Mouse (Mus musculus): ENCODE data around the gene Tsc22d4. TPM values are rescaled to one million over a fixed set of nuclear protein-coding genes. Genes with fewer than 3 reads are reported as not detected.

Tsc22d4 gene
- polyA plus RNA-seq, 1 experiment = 582 TPM

DNA sequence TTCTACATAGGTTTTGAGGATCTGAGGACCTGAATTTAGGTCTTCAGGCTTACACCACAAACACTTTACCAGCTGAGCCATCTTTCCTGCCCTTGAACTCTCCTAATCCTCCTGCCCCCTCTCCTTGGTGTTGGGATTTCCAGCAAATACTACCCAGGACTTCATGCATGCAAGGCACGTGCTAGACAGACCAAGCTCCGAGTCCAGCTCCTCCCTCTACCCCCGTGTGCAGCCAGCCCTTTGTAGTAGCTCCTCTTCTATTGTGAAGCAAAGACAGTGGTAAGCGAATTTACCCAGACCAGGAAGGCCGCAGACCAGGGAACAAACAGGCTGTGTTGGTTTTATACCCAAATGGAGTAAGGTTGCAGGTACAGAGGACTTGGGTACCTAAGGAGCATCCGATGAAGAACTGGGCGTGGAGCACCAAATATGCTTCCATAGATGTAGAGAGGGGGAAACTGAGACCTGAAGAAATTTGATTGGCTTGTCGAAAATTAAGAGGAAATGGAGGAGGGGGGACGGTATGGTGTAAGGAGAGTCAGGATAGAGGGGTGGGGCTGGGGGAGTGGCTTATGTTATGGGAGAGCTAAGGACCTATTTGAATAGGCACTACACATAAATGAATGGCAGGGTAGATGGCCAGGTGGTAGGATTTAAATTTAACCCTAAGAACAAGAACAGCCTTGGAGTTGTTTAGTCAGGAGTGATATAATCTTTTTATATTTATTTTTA, 19.2 kb downstream of the Tsc22d4 start:
- TF ChIP-seq GATA1 (IDR thresholded peaks at IDR 0.05; ENCODE audit: borderline replicate concordance, low read length) = no peak
- no peak for TF ChIP-seq FLI1 (IDR thresholded peaks at IDR 0.05; ENCODE audit: low read length)
- Histone ChIP-seq H3K4me1 (peaks cover 20% of the 10 kb centered on the region), H3K9me3 (peaks cover 5% of the 10 kb centered on the region; the same call in 1 of the 2 replicates)

DNA sequence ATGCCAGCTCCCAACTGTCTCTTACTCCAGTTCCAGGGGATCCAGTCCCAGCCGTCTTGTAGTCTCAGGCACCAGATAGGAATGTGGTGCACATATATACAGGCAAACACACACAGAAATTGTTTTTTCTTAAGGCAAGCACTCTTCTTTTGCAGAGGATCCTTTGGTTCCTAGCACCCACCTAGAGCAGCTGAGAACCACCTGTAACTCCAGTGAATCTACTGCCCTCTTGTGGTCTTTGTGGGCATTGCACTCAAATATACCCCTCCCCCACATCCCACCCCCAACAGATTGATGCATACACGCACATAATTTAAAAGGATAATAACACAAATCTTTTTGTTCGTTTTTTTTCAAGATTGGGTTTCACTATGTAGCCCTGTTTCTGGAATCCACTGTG, 20.7 kb downstream of the Tsc22d4 start:
- H3K4me1 ChIP-seq = peaks cover 10% of the 10 kb centered on the region
- TF ChIP-seq FLI1 (IDR thresholded peaks at IDR 0.05; ENCODE audit: low read length) (no peak), GATA1 (IDR thresholded peaks at IDR 0.05; ENCODE audit: borderline replicate concordance, low read length) (no peak)
- H3K9me3 ChIP-seq = peaks cover 5% of the 10 kb centered on the region; the same call in 1 of the 2 replicates
- no peaks in the 10 kb centered on the region for H3K27me3 ChIP-seq (replicated peaks)
- peaks cover 52% of the 10 kb centered on the region for H3K36me3 ChIP-seq (replicated peaks; ENCODE audit: low read length)
- H3K4me3 ChIP-seq (replicated peaks) = no peak overlapping the region

More for the DNA sequence above, 19.2 kb downstream of the Tsc22d4 start:
- Histone ChIP-seq H3K36me3 (replicated peaks; ENCODE audit: low read length) (peaks cover 67% of the 10 kb centered on the region), H3K4me3 (replicated peaks) (no peak overlapping the region), H3K27me3 (replicated peaks) (no peaks in the 10 kb centered on the region)

DNA sequence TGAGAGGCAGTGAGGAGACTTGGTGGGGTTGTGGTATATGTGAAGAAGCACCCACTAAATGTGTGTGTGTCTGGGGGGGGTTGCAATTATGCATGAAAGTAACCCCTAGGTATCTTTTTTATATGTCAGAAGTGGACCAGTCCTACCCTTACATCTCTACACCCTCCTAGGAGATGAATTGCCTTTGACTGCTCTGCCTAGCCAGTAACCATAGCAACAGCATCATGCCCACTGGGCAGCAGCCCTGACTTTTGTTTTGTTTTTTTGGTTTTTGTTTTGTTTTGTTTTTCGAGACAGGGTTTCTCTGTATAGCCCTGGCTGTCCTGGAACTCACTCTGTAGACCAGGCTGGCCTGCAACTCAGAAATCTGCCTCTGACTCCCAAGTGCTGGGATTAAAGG, 22.9 kb downstream of the Tsc22d4 start:
- Histone ChIP-seq H3K4me1 (peaks cover 10% of the 10 kb centered on the region), H3K27me3 (replicated peaks) (no peaks in the 10 kb centered on the region), H3K4me3 (replicated peaks) (no peak overlapping the region), H3K36me3 (replicated peaks; ENCODE audit: low read length) (peaks cover 37% of the 10 kb centered on the region), H3K9me3 (peaks cover 5% of the 10 kb centered on the region; the same call in 1 of the 2 replicates)
- TF ChIP-seq GATA1 (IDR thresholded peaks at IDR 0.05; ENCODE audit: borderline replicate concordance, low read length) (no peak), FLI1 (IDR thresholded peaks at IDR 0.05; ENCODE audit: low read length) (no peak)

DNA sequence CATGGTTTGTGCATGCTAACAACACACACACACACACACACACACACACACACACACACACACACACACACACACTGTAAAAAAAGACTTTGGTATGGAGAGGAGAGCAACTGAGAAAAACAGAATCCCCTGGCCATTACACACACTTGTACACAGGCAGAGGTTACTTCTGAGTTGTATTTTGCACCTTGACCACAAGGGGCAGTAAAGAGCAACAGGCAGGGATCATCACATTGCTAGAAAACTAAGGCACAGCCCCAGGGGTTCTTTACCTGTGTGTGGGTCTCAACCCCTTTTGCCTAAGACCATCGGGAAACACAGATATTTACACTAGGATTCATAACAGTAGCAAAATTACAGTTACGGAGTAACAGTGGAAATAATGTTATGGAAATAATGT, 25.2 kb downstream of the Tsc22d4 start:
- H3K27me3 ChIP-seq (replicated peaks) = no peaks in the 10 kb centered on the region
- TF ChIP-seq GATA1 (IDR thresholded peaks at IDR 0.05; ENCODE audit: borderline replicate concordance, low read length) = no peak
- TF ChIP-seq FLI1 (IDR thresholded peaks at IDR 0.05; ENCODE audit: low read length) = no peak

DNA sequence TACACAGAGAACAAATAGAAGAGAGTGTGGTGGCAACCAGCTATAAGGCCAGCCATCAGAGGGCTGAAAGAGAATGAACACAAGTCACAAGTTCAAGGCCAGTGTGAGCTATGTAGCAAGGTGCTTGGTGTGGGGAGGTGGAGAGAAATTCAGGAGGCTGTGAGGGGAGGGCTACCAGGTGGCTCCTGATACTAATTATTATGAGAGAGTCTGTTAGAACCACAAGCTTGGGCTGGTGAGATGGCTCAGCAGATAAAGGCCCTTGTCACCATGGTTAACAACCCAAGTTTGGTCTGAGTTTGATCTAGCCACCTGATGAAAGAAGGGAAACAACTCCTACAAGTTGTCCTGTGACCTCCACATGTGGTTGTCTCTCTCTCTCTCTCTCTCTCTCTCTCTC, 27.2 kb downstream of the Tsc22d4 start:
- Histone ChIP-seq H3K27me3 (replicated peaks) (no peaks in the 10 kb centered on the region), H3K4me1 (peaks cover 22% of the 10 kb centered on the region), H3K4me3 (replicated peaks) (no peak overlapping the region), H3K36me3 (replicated peaks; ENCODE audit: low read length) (peaks cover 11% of the 10 kb centered on the region), H3K9me3 (no peaks in the 10 kb centered on the region)
- TF ChIP-seq FLI1 (IDR thresholded peaks at IDR 0.05; ENCODE audit: low read length) (no peak), GATA1 (IDR thresholded peaks at IDR 0.05; ENCODE audit: borderline replicate concordance, low read length) (no peak)

More for the DNA sequence above, 25.2 kb downstream of the Tsc22d4 start:
- Histone ChIP-seq H3K9me3 (peaks cover 4% of the 10 kb centered on the region; the same call in 1 of the 2 replicates), H3K4me1 (peaks cover 11% of the 10 kb centered on the region), H3K4me3 (replicated peaks) (no peak overlapping the region), H3K36me3 (replicated peaks; ENCODE audit: low read length) (peaks cover 23% of the 10 kb centered on the region)

DNA sequence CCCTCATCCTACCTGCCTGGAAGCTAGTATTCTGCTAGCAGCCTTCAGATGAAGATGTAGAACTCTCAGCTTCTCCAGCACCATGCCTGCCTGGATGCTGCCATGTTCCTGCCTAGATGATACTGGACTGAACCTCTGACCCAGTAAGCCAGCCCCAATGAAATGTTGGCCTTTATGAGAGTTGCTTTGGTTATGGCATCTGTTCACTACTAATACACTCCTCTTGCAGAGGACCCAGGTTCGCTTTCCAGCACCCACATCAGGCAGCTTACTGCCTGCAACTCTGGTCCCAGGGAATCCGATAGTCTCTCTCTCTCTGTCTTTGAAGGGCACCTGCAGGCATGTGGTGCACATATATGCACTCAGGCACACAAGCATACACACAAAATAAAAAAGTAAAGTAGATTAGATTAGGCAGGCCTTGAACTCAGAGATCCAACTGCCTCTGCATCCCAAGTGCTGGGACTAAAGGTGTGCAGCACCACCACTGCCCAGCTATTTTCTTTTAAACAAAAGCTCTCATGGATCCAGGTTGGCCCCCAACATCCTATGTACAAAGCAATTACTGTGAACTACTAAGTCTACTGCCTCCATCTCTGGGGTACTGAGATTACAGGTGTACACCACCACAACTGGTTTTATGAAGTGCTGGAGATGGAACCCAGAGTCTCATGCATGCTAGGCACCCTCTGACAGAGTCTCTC, 30.2 kb downstream of the Tsc22d4 start:
- H3K9me3 ChIP-seq = no peaks in the 10 kb centered on the region
- TF ChIP-seq GATA1 (IDR thresholded peaks at IDR 0.05; ENCODE audit: borderline replicate concordance, low read length) (no peak), FLI1 (IDR thresholded peaks at IDR 0.05; ENCODE audit: low read length) (no peak)
- H3K4me3 ChIP-seq (replicated peaks) = no peak overlapping the region
- peaks cover 41% of the 10 kb centered on the region for H3K4me1 ChIP-seq
- peaks cover 13% of the 10 kb centered on the region for H3K36me3 ChIP-seq (replicated peaks; ENCODE audit: low read length)
- no peaks in the 10 kb centered on the region for H3K27me3 ChIP-seq (replicated peaks)

DNA sequence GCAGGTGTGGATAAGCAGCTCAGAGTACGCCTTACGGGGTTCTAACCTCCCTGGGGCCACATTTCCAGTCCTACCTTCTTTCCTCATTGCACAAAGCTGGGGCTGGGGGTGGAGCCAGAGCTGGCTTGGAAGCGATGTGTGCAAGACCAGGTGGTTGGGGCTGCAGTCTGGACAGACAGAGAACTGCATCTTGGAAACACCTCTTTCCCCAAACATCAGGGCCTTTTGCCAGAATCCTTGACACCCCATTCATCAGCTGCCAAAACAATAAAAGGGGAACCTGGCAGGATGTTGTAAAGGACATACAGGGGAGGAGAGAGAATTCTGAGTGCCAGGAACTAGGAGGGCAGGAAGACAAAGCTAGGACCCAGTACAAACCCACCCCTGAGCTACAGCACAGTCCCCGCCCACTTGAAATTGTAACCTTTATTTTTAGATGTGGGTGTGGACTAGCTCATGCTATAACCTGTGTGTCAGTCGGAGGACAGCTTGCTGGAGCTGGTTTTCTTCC, 30.9 kb downstream of the Tsc22d4 start:
- peaks cover 45% of the 10 kb centered on the region for H3K4me1 ChIP-seq

DNA sequence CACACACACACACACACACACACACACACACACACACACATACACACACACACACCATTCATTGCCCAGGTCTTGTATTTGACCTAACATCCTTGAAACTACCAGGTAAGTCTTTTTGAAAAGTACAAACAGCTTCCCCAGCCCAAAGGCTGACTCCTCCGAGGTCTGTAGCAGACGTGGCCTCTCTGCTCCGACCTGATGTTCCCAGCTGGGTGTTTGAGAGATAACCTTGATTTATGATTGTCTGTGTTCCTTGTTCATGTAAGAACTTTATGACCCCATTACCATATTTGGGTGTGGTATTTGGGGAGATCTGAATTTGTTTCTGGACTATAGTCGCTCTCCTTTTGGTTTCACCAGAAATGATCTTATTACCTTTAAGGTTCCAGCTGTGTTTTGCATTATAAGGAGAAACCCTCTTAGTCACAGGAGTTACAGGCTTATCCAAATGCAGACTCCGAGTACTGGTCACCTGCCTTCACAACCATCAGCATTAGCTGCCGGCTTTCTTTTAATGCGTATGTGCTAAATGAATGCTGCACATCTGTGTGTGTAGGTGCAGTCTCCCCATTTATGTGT, 31.8 kb downstream of the Tsc22d4 start:
- Histone ChIP-seq H3K4me3 (replicated peaks) (peak overlapping the region; percentile 23), H3K4me1 (peaks cover 54% of the 10 kb centered on the region), H3K9me3 (no peaks in the 10 kb centered on the region), H3K27me3 (replicated peaks) (no peaks in the 10 kb centered on the region), H3K36me3 (replicated peaks; ENCODE audit: low read length) (peaks cover 27% of the 10 kb centered on the region)
- TF ChIP-seq GATA1 (IDR thresholded peaks at IDR 0.05; ENCODE audit: borderline replicate concordance, low read length) = no peak
- TF ChIP-seq FLI1 (IDR thresholded peaks at IDR 0.05; ENCODE audit: low read length) = no peak

More for the DNA sequence above, 30.9 kb downstream of the Tsc22d4 start:
- no peaks in the 10 kb centered on the region for H3K27me3 ChIP-seq (replicated peaks)
- no peak overlapping the region for H3K4me3 ChIP-seq (replicated peaks)
- H3K9me3 ChIP-seq = no peaks in the 10 kb centered on the region
- H3K36me3 ChIP-seq (replicated peaks; ENCODE audit: low read length) = peaks cover 19% of the 10 kb centered on the region
- TF ChIP-seq FLI1 (IDR thresholded peaks at IDR 0.05; ENCODE audit: low read length) = no peak
- TF ChIP-seq GATA1 (IDR thresholded peaks at IDR 0.05; ENCODE audit: borderline replicate concordance, low read length) = no peak

DNA sequence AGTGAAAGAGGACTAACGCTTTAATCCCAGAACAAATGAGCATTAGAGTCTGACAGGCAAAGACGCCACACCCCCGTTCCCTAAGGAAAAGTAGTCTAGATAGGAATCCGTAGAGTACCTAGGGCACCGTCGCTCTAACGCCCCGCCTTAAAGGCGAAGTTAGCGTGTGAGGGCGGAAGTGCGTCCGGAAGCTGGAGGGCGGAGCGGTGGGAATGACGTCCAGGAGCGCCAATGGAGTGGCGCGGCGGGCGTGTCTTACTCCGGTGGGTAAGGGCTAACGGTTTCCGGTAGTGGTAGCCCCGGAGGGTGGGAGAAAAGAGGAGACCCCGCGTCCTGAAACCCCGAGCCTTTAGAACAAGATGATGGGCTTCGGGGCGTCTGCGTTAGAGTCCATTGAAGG, 33.1 kb downstream of the Tsc22d4 start, which contains the start of gene Ppp1r35:
Ppp1r35 (plus strand) TSS at position 215 of the 400 bp plus-strand sequence.
- Histone ChIP-seq H3K36me3 (replicated peaks; ENCODE audit: low read length) (peaks cover 40% of the 10 kb centered on the region), H3K4me3 (replicated peaks) (peak within 1 kb of the TSS; percentile 93), H3K4me1 (peaks cover 66% of the 10 kb centered on the region), H3K9me3 (no peaks in the 10 kb centered on the region), H3K27me3 (replicated peaks) (no peaks in the 10 kb centered on the region)
- TF ChIP-seq FLI1 (IDR thresholded peaks at IDR 0.05; ENCODE audit: low read length) (peak; percentile 61; the same call in 1 of the 2 replicates), GATA1 (IDR thresholded peaks at IDR 0.05; ENCODE audit: borderline replicate concordance, low read length) (no peak)
